Mouse (Mus musculus): Measurements from ENCODE around the gene Ankrd11. TPM values are rescaled to one million over a fixed set of nuclear protein-coding genes. Genes with fewer than 3 reads are reported as not detected.
"Not testable (repeated sequence)": the region's sequence is repeated elsewhere in the genome, so short reads cannot be mapped to it uniquely, and the experiment has no call there.

The Ankrd11 gene
- total RNA-seq, 2 experiments from 2014 or later: 165 to 176 TPM

- DNase-seq (ENCODE audit: low spot score in 2 of 2): peak; percentile 51 to 67
Observed at GRCm38 (mm10) chr8:123041008-123041773, 886 bp downstream of the Ankrd11 start.

DNA sequence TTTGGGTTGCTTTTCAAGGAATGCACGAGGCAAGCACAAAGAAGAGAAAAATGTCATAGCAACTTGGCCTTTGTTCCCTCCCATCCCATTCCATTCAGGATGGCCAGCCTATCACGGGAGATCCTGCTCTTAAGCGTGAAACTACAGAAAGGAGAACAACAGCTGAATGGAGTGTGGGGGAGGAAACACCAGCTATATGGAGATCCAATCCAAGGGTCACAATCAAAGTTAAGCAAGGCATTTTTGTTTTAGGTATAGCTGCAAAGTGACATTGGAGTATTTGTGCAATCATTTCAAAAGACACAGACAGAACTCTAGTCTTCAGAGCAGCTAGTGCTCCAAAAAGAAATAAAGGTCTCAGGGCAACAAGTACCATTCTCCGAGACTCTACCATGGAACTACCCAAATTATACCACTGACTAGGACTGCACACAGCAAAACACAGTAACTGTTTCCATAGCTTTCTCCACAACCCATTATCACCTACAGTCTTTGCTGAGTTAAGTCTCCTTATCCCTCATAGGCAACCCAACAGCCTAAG is 1.9 kb downstream of the Ankrd11 start:
- DNase-seq (ENCODE audit: low spot score in 2 of 2): no peak

- peak in 1 of 2 experiments; percentile 31 for DNase-seq (ENCODE audit: low spot score in 2 of 2)
Observed at GRCm38 (mm10) chr8:123039376-123040109, 2.5 kb downstream of the Ankrd11 start.

- DNase-seq (ENCODE audit: low spot score in 2 of 2): no peak
Observed at GRCm38 (mm10) chr8:123038351-123038750, 3.7 kb downstream of the Ankrd11 start.

DNA sequence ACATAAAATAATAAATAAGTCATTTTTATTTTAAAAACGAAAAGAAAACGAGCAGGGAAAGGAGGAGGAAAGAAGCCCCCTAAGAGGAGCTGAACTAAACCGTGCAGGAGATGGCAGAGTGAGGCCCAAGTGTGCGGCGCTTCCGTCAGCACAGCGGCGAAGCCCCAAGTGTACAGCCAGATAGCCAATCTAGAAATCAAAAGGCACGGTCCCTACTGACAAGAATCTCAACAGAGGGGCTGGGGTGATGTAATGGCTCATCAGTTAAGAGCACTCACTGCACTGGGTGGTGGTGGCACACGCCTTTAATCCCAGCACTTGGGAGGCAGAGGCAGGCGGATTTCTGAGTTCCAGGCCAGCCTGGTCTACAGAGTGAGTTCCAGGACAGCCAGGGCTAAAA is 4.6 kb downstream of the Ankrd11 start:
- no peak for DNase-seq (ENCODE audit: low spot score in 2 of 2)

DNA sequence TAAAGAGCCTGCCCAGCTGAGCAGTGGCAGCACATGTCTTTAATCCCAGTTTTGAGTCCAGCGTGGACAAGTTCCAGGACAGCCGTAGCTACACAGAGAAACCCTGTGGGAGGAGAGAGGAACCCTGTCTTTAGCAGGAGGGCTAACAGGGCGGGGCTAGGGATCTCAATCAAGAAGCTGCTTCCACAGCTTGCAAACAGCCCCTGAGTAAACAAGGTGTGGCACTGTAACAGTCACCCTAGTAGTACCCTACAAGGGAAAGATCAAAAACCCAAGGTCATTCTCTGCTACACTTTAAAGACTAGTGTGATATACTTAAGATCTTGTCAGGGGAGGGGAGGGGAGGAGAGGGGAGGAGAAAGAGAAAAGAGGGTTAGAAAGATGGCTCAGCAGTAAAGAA is 5.1 kb downstream of the Ankrd11 start:
- DNase-seq (ENCODE audit: low spot score in 2 of 2): no peak

- no peak for DNase-seq (ENCODE audit: low spot score in 2 of 2)
Observed at GRCm38 (mm10) chr8:123034171-123034570, 7.9 kb downstream of the Ankrd11 start.

DNA sequence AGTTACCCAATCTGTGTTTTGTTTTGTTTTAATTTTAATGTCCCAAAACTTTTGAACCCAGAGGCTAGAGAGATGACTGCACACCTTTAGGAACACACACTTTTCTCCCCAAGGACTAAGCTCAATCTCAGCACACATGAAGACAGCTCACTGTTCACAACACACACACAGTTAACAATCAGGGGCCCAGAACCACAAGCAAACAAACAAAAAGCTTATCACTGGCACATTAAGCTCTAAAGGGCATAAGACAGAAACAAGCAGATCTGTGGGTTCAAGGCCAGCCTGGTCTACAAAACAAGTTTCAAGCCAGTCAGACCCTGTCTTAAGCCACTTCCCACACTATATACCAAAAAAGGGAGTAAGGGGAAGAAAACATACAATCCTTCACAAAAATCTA is 8.6 kb downstream of the Ankrd11 start:
- no peak for DNase-seq (ENCODE audit: low spot score in 2 of 2)

GRCm38 (mm10) chr8:123032730-123033129 is 9.3 kb downstream of the Ankrd11 start:
- no peak for DNase-seq (ENCODE audit: low spot score in 2 of 2)

- DNase-seq (ENCODE audit: low spot score in 2 of 2): no peak
Observed at GRCm38 (mm10) chr8:123031321-123031978, 10.6 kb downstream of the Ankrd11 start.

- DNase-seq (ENCODE audit: low spot score in 2 of 2): not testable (repeated sequence)
Observed at GRCm38 (mm10) chr8:123030091-123030490, 12.0 kb downstream of the Ankrd11 start.

DNA sequence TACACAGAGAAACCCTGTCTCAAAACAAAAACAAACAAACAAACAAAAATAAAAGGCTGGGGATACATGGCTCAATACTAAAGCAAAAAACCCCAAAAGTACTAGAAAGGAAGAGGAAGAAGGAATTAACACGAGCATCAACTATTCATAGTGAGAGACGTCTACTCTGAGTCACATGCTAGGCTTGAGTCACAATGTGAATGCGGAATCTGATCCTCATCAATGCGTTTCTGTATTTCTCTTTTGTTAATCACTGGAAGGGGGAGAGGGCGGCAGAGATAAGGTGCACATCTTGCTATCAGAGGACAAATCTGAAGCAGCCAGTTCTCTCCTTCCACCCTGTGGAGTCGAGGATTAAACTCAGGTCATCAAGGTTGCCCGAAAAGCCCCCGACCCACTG is 14.3 kb downstream of the Ankrd11 start:
- DNase-seq (ENCODE audit: low spot score in 2 of 2): no peak

DNA sequence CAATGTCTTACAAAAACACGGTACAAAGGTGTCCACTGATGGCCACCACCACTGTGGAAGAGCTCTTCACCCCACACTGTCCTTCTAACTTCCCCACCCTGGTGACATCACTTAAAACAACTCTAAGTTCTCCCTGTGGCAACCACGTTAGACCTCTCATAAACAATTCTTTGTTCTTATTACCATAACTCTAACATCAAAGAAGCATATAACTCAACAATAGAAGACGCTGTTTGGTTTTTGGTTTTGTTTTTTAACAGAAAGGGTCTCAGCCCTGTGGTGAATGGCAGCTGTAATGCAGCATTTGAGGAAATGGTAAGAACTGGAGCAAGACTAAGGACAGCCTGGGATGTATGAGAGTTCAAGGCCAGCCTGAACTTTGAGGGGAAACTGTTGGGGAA is 16.1 kb downstream of the Ankrd11 start:
- DNase-seq (ENCODE audit: low spot score in 2 of 2): no peak

GRCm38 (mm10) chr8:123024226-123024625 is 17.9 kb downstream of the Ankrd11 start:
- no peak for DNase-seq (ENCODE audit: low spot score in 2 of 2)

GRCm38 (mm10) chr8:123022727-123023126 is 19.4 kb downstream of the Ankrd11 start:
- DNase-seq (ENCODE audit: low spot score in 2 of 2): no peak

DNA sequence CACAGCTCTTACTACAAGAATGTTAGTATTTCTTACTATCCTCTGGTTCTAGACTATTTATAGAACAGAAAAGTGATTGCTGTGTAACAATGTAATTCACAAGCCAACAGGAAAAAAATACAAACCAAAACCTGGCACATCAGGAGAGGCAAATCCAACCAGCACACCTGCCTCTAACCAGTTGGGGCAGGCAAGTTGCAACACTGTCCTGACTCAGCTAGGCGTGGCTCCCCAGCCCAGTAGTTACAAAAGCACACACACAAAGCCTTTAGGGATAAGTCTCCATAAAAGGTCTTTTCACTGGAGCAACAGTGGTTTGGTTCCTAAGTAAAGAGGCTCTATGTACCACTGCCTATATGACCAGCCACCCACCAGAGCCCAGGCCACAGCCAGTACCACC is 20.8 kb downstream of the Ankrd11 start:
- no peak for DNase-seq (ENCODE audit: low spot score in 2 of 2)

GRCm38 (mm10) chr8:123020859-123021258 is 21.2 kb downstream of the Ankrd11 start:
- DNase-seq (ENCODE audit: low spot score in 2 of 2): no peak

DNA sequence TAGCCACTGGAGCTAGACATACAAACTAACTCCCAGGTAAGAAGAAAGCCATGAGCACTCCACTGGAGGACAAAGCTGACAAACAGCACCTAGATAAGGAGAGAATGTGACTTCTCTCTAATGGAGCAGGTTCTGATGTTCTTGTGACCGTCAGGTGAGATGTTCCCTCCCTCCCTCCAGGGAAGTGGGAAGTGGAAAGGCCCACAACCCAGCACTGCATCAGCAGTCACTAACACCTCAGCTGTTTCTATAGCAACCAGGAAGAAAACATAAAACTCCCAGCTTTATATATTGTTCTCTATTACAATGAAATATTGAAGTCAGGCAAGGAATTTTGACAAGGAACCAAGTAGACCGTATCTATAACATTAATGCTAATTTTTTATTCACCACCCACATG is 22.0 kb downstream of the Ankrd11 start:
- DNase-seq (ENCODE audit: low spot score in 2 of 2): no peak

DNA sequence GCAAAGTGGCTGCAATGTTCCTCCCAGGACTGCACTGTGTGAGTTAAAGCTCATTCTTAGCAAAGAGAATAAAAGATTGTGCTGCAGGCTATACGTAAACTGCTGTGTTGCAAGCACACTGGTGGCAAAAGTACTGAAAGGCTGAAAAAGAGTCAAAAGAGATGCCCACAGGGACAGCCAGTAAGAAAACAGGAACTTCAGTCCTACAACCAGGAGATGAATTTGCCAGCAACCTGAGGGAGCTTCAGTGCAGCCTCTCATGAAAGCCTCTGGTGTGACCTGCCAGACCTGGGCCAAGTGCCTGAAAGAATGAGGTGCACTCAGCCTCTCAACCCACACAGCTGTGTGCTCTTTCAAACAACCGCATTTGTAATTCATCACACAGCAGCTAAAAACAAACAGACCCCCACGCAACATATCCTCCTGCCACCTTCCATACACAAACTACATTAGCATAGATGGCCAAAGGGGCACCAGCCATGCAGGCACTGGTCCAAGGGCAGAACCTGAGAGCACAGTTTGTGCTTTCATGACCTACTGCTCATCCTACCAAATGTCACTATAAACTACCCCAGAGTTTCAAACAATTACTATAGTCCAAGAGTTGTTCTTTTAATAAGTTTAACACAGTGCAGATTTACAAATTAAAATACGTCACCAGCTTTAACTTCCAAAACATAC is 23.5 kb downstream of the Ankrd11 start:
- no peak for DNase-seq (ENCODE audit: low spot score in 2 of 2)

DNA sequence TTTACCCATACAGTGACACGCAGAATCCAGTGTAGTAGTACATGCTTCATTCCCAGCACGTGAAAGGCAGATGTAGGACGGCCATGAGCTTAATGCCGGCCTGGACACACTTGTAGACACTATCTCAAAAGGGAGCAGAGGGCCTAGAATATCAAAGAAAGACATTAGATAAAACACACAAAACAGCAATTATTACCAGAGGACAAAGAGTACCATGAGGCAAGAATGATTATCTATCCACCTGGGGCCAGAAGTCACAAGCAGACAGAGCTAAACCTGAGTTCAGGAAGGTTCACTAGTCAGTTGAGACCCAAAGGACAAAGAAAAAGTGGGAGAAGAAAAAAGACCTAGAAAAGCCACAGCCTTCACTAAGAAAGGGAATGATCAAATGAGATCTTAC is 24.9 kb downstream of the Ankrd11 start:
- DNase-seq (ENCODE audit: low spot score in 2 of 2): no peak

- no peak for DNase-seq (ENCODE audit: low spot score in 2 of 2)
Observed at GRCm38 (mm10) chr8:123015074-123015473, 27.0 kb downstream of the Ankrd11 start.
